Mouse (Mus musculus) testis, adult 2 months (tissue): ENCODE data around the gene Ssr2.

ENCODE experiments used
- CTCF ChIP-seq: fragments of 200-500 bp; IDR thresholded peaks from 2 replicates; pipeline ENCODE4 v1.5.1; 2012; ENCODE audit warnings: low read depth, mild to moderate bottlenecking, inconsistent platforms, low read length, moderate library complexity; ENCODE audit not compliant: control insufficient read depth, insufficient read depth, insufficient replicate concordance
- POLR2A ChIP-seq: fragments of 200-500 bp; IDR thresholded peaks from 2 replicates; pipeline ENCODE4 v1.6.1; 2012; ENCODE audit warnings: low read depth, mild to moderate bottlenecking, inconsistent platforms, low read length, moderate library complexity; ENCODE audit not compliant: control insufficient read depth

GRCm38 (mm10) chr3:88535527-88535926 lies 40.1 kb upstream of the Ssr2 start:
- TF ChIP-seq CTCF (no peak), POLR2A (no peak)
